Mouse (Mus musculus): ENCODE measurements around the gene Gdf3.

Gdf3 gene

GRCm38 (mm10) chr6:122565070-122565784 lies 44.7 kb downstream of the Gdf3 start:
- DNase-seq (ENCODE audit: low read depth, low spot score), result no peak

- DNase-seq (ENCODE audit: low read depth, low spot score), result no peak
Measured at GRCm38 (mm10) chr6:122562463-122562862, 47.4 kb downstream of the Gdf3 start.

- no peak for DNase-seq (ENCODE audit: low read depth, low spot score)
Measured at GRCm38 (mm10) chr6:122561005-122561404, 48.9 kb downstream of the Gdf3 start.

- DNase-seq (ENCODE audit: low read depth, low spot score), result peak; percentile 62
Measured at GRCm38 (mm10) chr6:122560427-122560826, 49.5 kb downstream of the Gdf3 start.

GRCm38 (mm10) chr6:122556959-122557561 lies 52.8 kb downstream of the Gdf3 start:
- no peak for DNase-seq (ENCODE audit: low read depth, low spot score)
